Mouse (Mus musculus) liver, embryonic 14.5 days (tissue): ENCODE data around the gene Rassf4.

ENCODE experiments used
- CTCF ChIP-seq: IDR thresholded peaks from 2 replicates; pipeline ENCODE4 v1.5.1; 2016; ENCODE audit warnings: antibody characterized with exemption, low read depth, control low read depth
- EP300 ChIP-seq: IDR thresholded peaks from 2 replicates; pipeline ENCODE4 v1.6.1; 2016; ENCODE audit warnings: antibody characterized with exemption, low read depth

DNA sequence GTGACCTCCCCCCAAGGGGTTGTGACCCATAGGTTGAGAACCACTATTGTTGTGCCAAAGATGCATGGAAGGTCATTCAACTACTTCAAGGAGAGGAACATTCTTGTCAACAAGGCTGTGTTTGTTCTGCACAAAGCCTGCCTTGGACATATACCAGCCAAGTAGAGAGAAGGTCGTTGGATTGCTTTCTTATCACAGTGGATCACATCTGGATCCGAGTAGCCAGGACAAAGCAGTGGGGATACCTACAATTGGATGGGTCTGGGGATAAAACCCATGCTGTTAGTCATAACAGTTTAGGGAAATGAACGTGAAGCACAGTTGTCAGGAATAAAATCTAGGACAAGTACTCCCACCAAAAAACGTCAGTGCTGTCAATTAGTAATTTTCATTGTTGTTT lies 29.9 kb downstream of the Rassf4 start:
- TF ChIP-seq CTCF (no peak), EP300 (no peak)
